Mouse (Mus musculus) spleen, postnatal 36 days (tissue): ENCODE data around the gene Lmf1.

Source experiments
- DNase-seq, 2 experiments: peaks; one replicate each; pipeline ENCODE4 v3.0.0; 2022; ENCODE audit warnings: low spot score in 2 of 2, mixed read lengths in 1 of 2

The Lmf1 gene

DNA sequence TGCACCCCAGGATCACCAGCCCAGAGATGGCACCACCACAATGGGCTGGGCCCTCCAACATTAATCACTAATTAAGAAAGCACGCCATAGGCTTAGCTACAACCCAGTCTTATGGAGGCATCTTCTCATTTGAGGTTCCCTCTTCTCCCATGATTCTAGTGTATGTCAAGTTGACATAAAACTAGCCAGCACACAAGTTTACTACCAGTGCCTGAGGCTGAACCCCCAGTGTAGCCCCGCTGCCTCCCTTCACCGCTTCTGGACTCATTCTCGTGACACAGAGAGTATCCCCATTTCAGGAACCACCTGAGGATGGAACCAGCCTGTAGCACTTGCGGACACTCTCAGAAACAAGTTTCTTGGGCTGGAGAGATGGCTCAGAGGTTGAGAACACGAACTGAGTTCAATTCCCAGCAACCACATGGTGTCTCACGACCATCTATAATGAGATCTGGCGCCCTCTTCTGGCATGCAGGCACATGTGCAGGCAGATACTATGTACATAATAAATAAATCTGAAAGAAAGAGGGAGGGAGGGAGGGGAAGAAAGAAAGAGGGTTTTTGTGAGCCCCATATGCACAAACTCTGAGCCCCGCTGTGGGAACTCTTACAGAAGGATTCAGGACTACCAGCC lies 122.1 kb downstream of the Lmf1 start:
- DNase-seq: no peak

DNA sequence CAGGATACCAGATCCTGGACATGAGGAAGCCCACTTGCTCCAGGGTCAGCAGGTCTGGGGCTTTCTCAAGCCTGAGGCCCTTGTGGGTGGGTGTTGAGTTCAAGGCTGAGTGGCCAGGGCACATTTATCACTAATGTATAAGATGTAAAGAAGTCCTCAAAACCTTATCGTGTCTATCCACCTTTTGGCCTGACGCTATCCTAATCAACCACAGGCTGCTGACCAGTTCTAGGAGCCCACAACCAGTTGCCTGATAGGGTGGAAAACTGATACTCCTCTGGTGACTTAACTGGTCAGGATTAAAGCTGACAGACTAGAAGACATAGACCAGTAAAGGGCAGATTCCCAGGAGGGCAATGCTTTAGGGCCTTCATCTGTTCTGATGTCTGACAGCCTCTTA lies 131.1 kb downstream of the Lmf1 start:
- DNase-seq: no peak

DNA sequence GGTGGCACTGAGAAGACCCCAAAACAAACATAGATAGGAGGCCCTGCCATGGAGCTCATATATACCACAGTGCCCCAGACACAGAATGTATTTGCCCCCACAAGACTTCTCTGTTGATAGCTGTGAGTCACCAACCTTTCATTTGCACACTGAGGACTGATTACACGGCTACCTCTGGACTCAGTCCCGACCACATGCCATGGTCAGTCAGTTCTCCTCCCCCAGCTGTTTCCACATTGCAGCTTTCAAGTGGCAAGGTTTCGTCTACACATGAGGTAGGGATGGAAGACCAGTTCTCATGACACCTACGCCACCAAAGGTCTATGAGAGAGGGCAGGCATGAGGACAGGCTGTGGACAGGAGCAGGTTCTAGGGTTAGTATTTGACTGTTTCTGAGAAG lies 132.3 kb downstream of the Lmf1 start:
- DNase-seq: no peak
